In the genomic region with DNA sequence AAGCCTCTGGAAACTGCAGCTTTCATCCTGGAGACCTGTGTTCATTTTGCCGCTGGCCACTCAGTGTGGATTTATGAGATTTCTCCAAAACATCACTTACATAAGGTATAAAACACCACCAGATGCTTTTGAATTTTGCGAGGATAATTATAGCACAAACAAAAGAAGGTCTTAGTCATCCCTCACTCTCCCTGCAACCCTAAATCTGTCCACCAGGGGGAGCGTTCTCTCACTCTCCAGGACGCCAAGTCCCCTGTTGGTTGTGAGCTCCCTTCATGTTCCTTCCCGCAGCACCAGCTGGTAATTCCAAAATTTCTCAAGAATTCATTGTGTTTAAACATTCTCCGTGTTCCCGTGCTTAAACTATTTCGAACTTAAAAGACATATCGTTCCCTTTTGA, we compare ENCODE assay signal across 7 mouse cellular contexts. TPM values are rescaled to one million over a fixed set of nuclear protein-coding genes. Genes with fewer than 3 reads are reported as not detected.
DNase-seq lines count a peak whose midpoint lies in the region; ATAC-seq and TF ChIP-seq lines count a peak whose summit lies in the region.

No protein-coding gene starts in this region.

- peak; percentile 77; the same call in 1 of the 2 replicates for TF ChIP-seq CTCF in spleen, adult 2 months (IDR thresholded peaks at IDR 0.05; ENCODE audit: extremely low read depth, insufficient read depth, insufficient read length, insufficient replicate concordance)

- TF ChIP-seq POLR2A in spleen, adult 2 months (IDR thresholded peaks at IDR 0.05; ENCODE audit: low read depth, low read length) = no peak

- no peak overlapping the region for H3K9ac ChIP-seq in ES-E14 (ENCODE audit: insufficient read depth, low read depth, low read length, poor library complexity, severe bottlenecking)

- H3K27me3 ChIP-seq in spleen, adult 2 months (ENCODE audit: control insufficient read depth, insufficient read depth, low read length) = no peaks in the 10 kb centered on the region

- ATAC-seq in megakaryocyte, adult 5-6 weeks (ENCODE audit: poor library complexity, severe bottlenecking) = peak; percentile 75

- no peak overlapping the region for H3K27ac ChIP-seq in ES-E14 (ENCODE audit: insufficient read depth, low read depth, low read length, poor library complexity, severe bottlenecking)
- no peak overlapping the region for H3K27ac ChIP-seq in spleen, adult 2 months (ENCODE audit: insufficient read depth, low read length)

- H3K4me1 ChIP-seq in ES-E14 (ENCODE audit: control insufficient read depth in 2 of 2, insufficient read depth in 2 of 2, low read length in 2 of 2, poor library complexity in 1 of 2) = peaks cover 5 to 7% of the 10 kb centered on the region in 2 experiments; a peak in 3 of 4 replicates
- H3K4me1 ChIP-seq in spleen, adult 2 months (ENCODE audit: control insufficient read depth, insufficient read depth, insufficient read length) = peaks cover 3% of the 10 kb centered on the region; the same call in 1 of the 2 replicates

- in situ Hi-C loops in ES-E14 (cut with MboI; ENCODE audit: low sequenced_read_pairs in 2 of 2, unreplicated experiment in 2 of 2) = no loop called here

- H3K36me3 ChIP-seq in ES-E14 (ENCODE audit: control insufficient read depth, insufficient read depth, low read length, poor library complexity, severe bottlenecking) = no peaks in the 10 kb centered on the region
- no peaks in the 10 kb centered on the region for H3K36me3 ChIP-seq in spleen, adult 2 months (ENCODE audit: control insufficient read depth, insufficient read depth, low read length)

- no peaks in the 10 kb centered on the region for H3K9me3 ChIP-seq in ES-E14 (ENCODE audit: control insufficient read depth, insufficient read depth, low read depth, low read length)

- no peak for DNase-seq in ES-E14 (ENCODE audit: low read depth, low spot score)
- peak; percentile 74 for DNase-seq in adrenal gland, adult 2 months
- DNase-seq in embryo, embryonic 10.5 days (ENCODE audit: low spot score) = peak; percentile 92
- DNase-seq in gastrocnemius, postnatal 14 days = peak; percentile 75
- DNase-seq in layer of hippocampus, adult 9-11 months = peak; percentile 78
- peak; percentile 50 to 67 for DNase-seq in spleen, adult 2 months (ENCODE audit: low read depth in 1 of 2, low spot score in 2 of 2)

- 13% methylated on average over 9 of the region's 9 CpGs for WGBS in spleen, adult 2 months

- intact Hi-C loops in gastrocnemius, postnatal 14 days (cut with DNase I; ENCODE audit: low total_unique reads) = no loop called here

- no peak overlapping the region for H3K4me3 ChIP-seq in ES-E14 (ENCODE audit: insufficient read depth in 1 of 2, low read depth in 1 of 2, low read length in 2 of 2, poor library complexity in 1 of 2, severe bottlenecking in 1 of 2)
- no peak overlapping the region for H3K4me3 ChIP-seq in spleen, adult 2 months (ENCODE audit: extremely low read depth, insufficient read depth, insufficient read length)

TF ChIP-seq in ES-E14, 5 proteins besides CTCF, POLR2A, EP300 and RAD21:
- peak; percentile 82 for TF ChIP-seq MAFK (IDR thresholded peaks at IDR 0.05; ENCODE audit: insufficient read depth, low read depth, low read length)
- TF ChIP-seq HCFC1 (IDR thresholded peaks at IDR 0.05; ENCODE audit: borderline replicate concordance, insufficient read depth, low read length) = no peak

RNA-seq across cellular contexts. Expression of a gene that starts 5.4 kb away (rescaled TPM):
- 2.0 and 2.5 TPM in 2 replicates for total RNA-seq in ES-E14 (2012; rRNA removed)
- 10 to 100 TPM; 40.7 to 51.6 TPM for total RNA-seq in adrenal gland, adult 2 months (2021)
- 29.0 and 43.3 TPM in 2 replicates for polyA plus RNA-seq in adrenal gland, adult 2 months (2012; rRNA removed)
- 10 to 100 TPM; 21.1 to 21.8 TPM for total RNA-seq in gastrocnemius, postnatal 14 days (2021)
- total RNA-seq in megakaryocyte, adult 5-6 weeks (2015) = 28.5 and 35.3 TPM in 2 replicates
- 21.3 and 25.6 TPM in 2 replicates for total RNA-seq in megakaryocyte, adult 5-6 weeks (2017)
- polyA plus RNA-seq in spleen, adult 2 months (2012; rRNA removed) = 10.0 and 16.6 TPM in 2 replicates

RNA-seq across cellular contexts. Expression of a gene that starts 50.2 kb away (rescaled TPM):
- total RNA-seq in ES-E14 (2012; rRNA removed) = 0.05 and 0.22 TPM in 2 replicates
- total RNA-seq in adrenal gland, adult 2 months (2021) = 1 to 10 TPM in 1 of 2 experiments, under 1 TPM in 1; 0.32 to 1.9 TPM
- polyA plus RNA-seq in adrenal gland, adult 2 months (2012; rRNA removed) = 0.08 and 0.16 TPM in 2 replicates
- under 1 TPM; 0.18 to 0.27 TPM for total RNA-seq in gastrocnemius, postnatal 14 days (2021)
- total RNA-seq in megakaryocyte, adult 5-6 weeks (2015) = not detected in 2 replicates
- not detected in 2 replicates for total RNA-seq in megakaryocyte, adult 5-6 weeks (2017)
- 0.02 TPM in 2 replicates for polyA plus RNA-seq in spleen, adult 2 months (2012; rRNA removed)
